Mouse (Mus musculus) stomach, postnatal 0 days (tissue): ENCODE measurements around the gene 1500015O10Rik.

Experiments used
- CTCF ChIP-seq: IDR thresholded peaks from 2 replicates; pipeline ENCODE4 v1.5.1; 2016; ENCODE audit warnings: antibody characterized with exemption, low read depth, mild to moderate bottlenecking, moderate library complexity
- EP300 ChIP-seq: optimal IDR thresholded peaks from 2 replicates; pipeline ENCODE3; 2016; ENCODE audit warnings: antibody characterized with exemption

- TF ChIP-seq CTCF, result no peak
- no peak for TF ChIP-seq EP300
These were observed at the start of gene 1500015O10Rik for GRCm38 (mm10) chr1:43730491-43730924.
